In the genomic region with DNA sequence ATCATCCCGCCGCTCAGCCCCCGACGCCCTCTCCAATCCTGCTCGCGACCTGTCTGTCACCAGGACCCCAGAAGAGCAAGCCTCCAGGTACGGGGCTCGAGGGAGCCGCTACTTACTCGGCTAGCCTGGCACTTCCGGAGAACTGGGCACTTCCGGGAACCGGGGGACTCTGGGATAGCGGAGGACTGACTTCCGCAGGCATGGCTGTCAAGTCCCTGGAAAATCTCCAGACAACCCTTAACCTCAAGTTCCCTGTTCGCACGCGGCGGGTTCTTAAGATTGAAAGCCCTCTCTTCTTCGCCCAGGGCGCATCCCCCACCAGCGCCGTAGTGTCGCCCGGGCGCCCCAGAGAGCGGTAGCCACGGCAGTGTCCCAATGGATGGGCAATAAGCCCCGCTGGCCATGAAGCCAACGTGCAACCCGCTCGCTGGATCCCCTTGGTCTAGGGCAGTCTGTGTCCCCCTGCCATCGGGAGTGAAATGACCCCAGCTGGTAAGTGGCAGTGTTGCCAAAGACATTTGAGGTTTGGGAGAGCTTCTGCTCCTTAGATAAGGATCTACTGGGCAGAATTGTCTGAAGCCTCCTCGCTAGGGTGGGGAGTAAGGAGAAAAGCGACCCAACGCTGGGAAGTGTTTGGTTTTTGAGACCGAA, we compare ENCODE assay signal across 8 mouse cellular contexts. TPM values are rescaled to one million over a fixed set of nuclear protein-coding genes. Genes with fewer than 3 reads are reported as not detected.
DNase-seq lines count a peak whose midpoint lies in the region; ATAC-seq and TF ChIP-seq lines count a peak whose summit lies in the region.

A gene (minus strand): TSS at position 153 of the 651 bp plus-strand sequence.
A gene (plus strand): TSS at position 177 of the 651 bp plus-strand sequence.

- peak within 1 kb of the TSS; percentile 69 for H3K27ac ChIP-seq in MEL (ENCODE audit: control insufficient read depth, low read depth, low read length)
- H3K27ac ChIP-seq in cerebellum, adult 2 months (ENCODE audit: insufficient read depth, low read length) = peak within 1 kb of the TSS; percentile 69
- H3K27ac ChIP-seq in lung, embryonic 14.5 days (ENCODE audit: low read depth) = 0 out of 2 replicates have a peak within 1 kb of the TSS, but pooled peaks have one; percentile 22

- peak in 1 of 2 experiments; percentile 15; a peak in 2 of 4 replicates for TF ChIP-seq EP300 in MEL (IDR thresholded peaks at IDR 0.05; ENCODE audit: low read depth in 1 of 2, low read length in 2 of 2)

- H3K9me3 ChIP-seq in MEL (replicated peaks; ENCODE audit: insufficient read depth, low read length) = no peaks in the 10 kb centered on the region
- no peaks in the 10 kb centered on the region for H3K9me3 ChIP-seq in lung, embryonic 14.5 days (ENCODE audit: low read depth, low read length)

- peak within 1 kb of the TSS; percentile 85 for H3K9ac ChIP-seq in MEL (ENCODE audit: control insufficient read depth, low read depth, low read length, poor library complexity, severe bottlenecking)
- H3K9ac ChIP-seq in lung, embryonic 14.5 days = peak within 1 kb of the TSS; percentile 60

- H3K4me3 ChIP-seq in MEL (ENCODE audit: control insufficient read depth in 1 of 2, insufficient read depth in 1 of 2, low read depth in 2 of 2, low read length in 2 of 2) = peak within 1 kb of the TSS; percentile 76 to 78
- H3K4me3 ChIP-seq in cerebellum, adult 2 months (replicated peaks; ENCODE audit: insufficient read depth, low read depth, low read length) = peak within 1 kb of the TSS; percentile 95
- H3K4me3 ChIP-seq in lung, embryonic 14.5 days (ENCODE audit: low read depth, low read length) = peak within 1 kb of the TSS; percentile 66

- peaks cover 1 to 13% of the 10 kb centered on the region in 2 experiments; a peak in 3 of 4 replicates for H3K36me3 ChIP-seq in MEL (ENCODE audit: control insufficient read depth in 1 of 2, insufficient read depth in 2 of 2, low read length in 2 of 2)
- H3K36me3 ChIP-seq in lung, embryonic 14.5 days (ENCODE audit: insufficient read depth) = 0 out of 2 replicates have a peak, but pooled peaks cover 8% of the 10 kb centered on the region

- H3K79me2 ChIP-seq in MEL (ENCODE audit: control insufficient read depth, insufficient read depth, low read length, poor library complexity) = peaks cover 23% of the 10 kb centered on the region

- peak; percentile 79 to 96 for TF ChIP-seq POLR2A in MEL (IDR thresholded peaks at IDR 0.05; ENCODE audit: control insufficient read depth in 1 of 2, insufficient read depth in 1 of 2, low read depth in 1 of 2, low read length in 2 of 2, poor library complexity in 1 of 2)
- peak; percentile 73 for TF ChIP-seq POLR2A in cerebellum, adult 2 months (IDR thresholded peaks at IDR 0.05; ENCODE audit: borderline replicate concordance, insufficient read depth, low read length)

- WGBS in cerebellum, adult 2 months = under 1% methylated on average over 37 of the region's 37 CpGs
- under 1% methylated on average over 37 of the region's 37 CpGs for WGBS in lung, embryonic 14.5 days

- TF ChIP-seq RAD21 in MEL (IDR thresholded peaks at IDR 0.05; ENCODE audit: low read depth, low read length) = no peak

- peaks cover 7 to 9% of the 10 kb centered on the region in 2 experiments for H3K4me1 ChIP-seq in MEL (ENCODE audit: control insufficient read depth in 1 of 2, insufficient read depth in 2 of 2, low read length in 2 of 2)
- no peaks in the 10 kb centered on the region for H3K4me1 ChIP-seq in cerebellum, adult 2 months (ENCODE audit: control insufficient read depth, insufficient read depth, low read length)
- 0 out of 2 replicates have a peak, but pooled peaks cover 3% of the 10 kb centered on the region for H3K4me1 ChIP-seq in lung, embryonic 14.5 days (ENCODE audit: insufficient read depth)

- H3K4me2 ChIP-seq in lung, embryonic 14.5 days = peak within 1 kb of the TSS; percentile 67

- no peak for TF ChIP-seq CTCF in MEL (IDR thresholded peaks at IDR 0.05 in 2 of 3, conservative IDR thresholded peaks at IDR 0.05 in 1 of 3; ENCODE audit: control insufficient read depth in 1 of 3, insufficient read depth in 1 of 3, low read depth in 2 of 3, low read length in 3 of 3, poor library complexity in 1 of 3, severe bottlenecking in 1 of 3)
- no peak for TF ChIP-seq CTCF in cerebellum, adult 2 months (IDR thresholded peaks at IDR 0.05; ENCODE audit: borderline replicate concordance, insufficient read depth, low read depth, low read length)
- no peak for TF ChIP-seq CTCF in lung, embryonic 14.5 days (IDR thresholded peaks at IDR 0.05; ENCODE audit: low read depth)

- peak; percentile 90 for ATAC-seq in lung, embryonic 14.5 days (ENCODE audit: insufficient read depth)
- ATAC-seq in neutrophil, adult 5-6 weeks (ENCODE audit: extremely low read depth, insufficient number of reproducible peaks, low FRiP score, poor library complexity, severe bottlenecking) = peak; percentile 65

- DNase-seq in MEL (ENCODE audit: low read depth, low spot score) = peak; percentile 98
- DNase-seq in cerebellum, adult 2 months = peak; percentile 90 to 93
- peak; percentile 76 for DNase-seq in forelimb bud, embryonic 11.5 days (ENCODE audit: low read depth, low spot score)
- peak; percentile 87 for DNase-seq in heart, postnatal 4 days
- peak; percentile 77 to 88 for DNase-seq in layer of hippocampus, adult 8-10 months (ENCODE audit: low spot score in 2 of 2)
- DNase-seq in lung, embryonic 14.5 days = peak; percentile 91
- peak; percentile 92 for DNase-seq in testis, postnatal 14 days (ENCODE audit: low spot score)

- H3K27me3 ChIP-seq in MEL (ENCODE audit: control insufficient read depth in 1 of 2, insufficient read depth in 2 of 2, low read length in 2 of 2) = no peaks in the 10 kb centered on the region
- no peaks in the 10 kb centered on the region for H3K27me3 ChIP-seq in cerebellum, adult 2 months (ENCODE audit: control insufficient read depth, insufficient read depth, low read length)
- H3K27me3 ChIP-seq in lung, embryonic 14.5 days (ENCODE audit: insufficient read depth, low read length) = no peaks in the 10 kb centered on the region

TF ChIP-seq in MEL, 35 proteins besides CTCF, POLR2A, EP300 and RAD21 (continues in another document):
- TF ChIP-seq TAL1 (IDR thresholded peaks at IDR 0.05; ENCODE audit: low read length) (no peak), POLR2AphosphoS2 (IDR thresholded peaks at IDR 0.05; ENCODE audit: low read length) (peak; percentile 86; the same call in 1 of the 2 replicates), ZC3H11A (IDR thresholded peaks at IDR 0.05; ENCODE audit: low read depth, low read length) (no peak; the same call in 1 of the 2 replicates), ETS1 (IDR thresholded peaks at IDR 0.05; ENCODE audit: low read depth, low read length) (0 out of 2 replicates have a peak, but pooled peaks have one; percentile 35), TCF12 (IDR thresholded peaks at IDR 0.05; ENCODE audit: low read depth, low read length) (peak; percentile 65), RCOR1 (IDR thresholded peaks at IDR 0.05; ENCODE audit: low read depth, low read length) (peak; percentile 55), MEF2A (IDR thresholded peaks at IDR 0.05; ENCODE audit: extremely low read depth, insufficient replicate concordance, low read depth, low read length, poor library complexity, severe bottlenecking) (no peak), GATA1 (IDR thresholded peaks at IDR 0.05; ENCODE audit: low read depth, low read length) (peak; percentile 82), SIN3A (IDR thresholded peaks at IDR 0.05; ENCODE audit: low read length) (peak; percentile 100), HCFC1 (IDR thresholded peaks at IDR 0.05; ENCODE audit: low read depth, low read length) (peak; percentile 95), MAZ (IDR thresholded peaks at IDR 0.05; ENCODE audit: low read depth, low read length) (peak; percentile 80; the same call in 1 of the 2 replicates), MXI1 (IDR thresholded peaks at IDR 0.05; ENCODE audit: low read depth, low read length) (peak; percentile 99), MYC (IDR thresholded peaks at IDR 0.05; ENCODE audit: low read depth, low read length) (peak; percentile 90), NELFE (IDR thresholded peaks at IDR 0.05; ENCODE audit: low read depth, low read length) (peak; percentile 85), GABPA (IDR thresholded peaks at IDR 0.05; ENCODE audit: low read depth, low read length) (0 out of 2 replicates have a peak, but pooled peaks have one; percentile 28), MAX (IDR thresholded peaks at IDR 0.05; ENCODE audit: low read length) (peak; percentile 90), ZMIZ1 (IDR thresholded peaks at IDR 0.05; ENCODE audit: low read depth, low read length) (0 out of 2 replicates have a peak, but pooled peaks have one; percentile 44), TBP (IDR thresholded peaks at IDR 0.05; ENCODE audit: low read depth, low read length) (peak; percentile 81), ELF1 (IDR thresholded peaks at IDR 0.05; ENCODE audit: low read depth, low read length) (peak; percentile 100), CHD1 (IDR thresholded peaks at IDR 0.05; ENCODE audit: low read depth, low read length) (peak; percentile 78; the same call in 1 of the 2 replicates), NRF1 (IDR thresholded peaks at IDR 0.05; ENCODE audit: insufficient read depth, low read depth, low read length, poor library complexity, severe bottlenecking) (0 out of 2 replicates have a peak, but pooled peaks have one; percentile 5), UBTF (IDR thresholded peaks at IDR 0.05; ENCODE audit: borderline replicate concordance, insufficient read depth, low read depth, low read length) (no peak)

RNA-seq across cellular contexts. Expression of the first gene that starts in this region (rescaled TPM):
- 47.2 and 50.4 TPM in 2 replicates for total RNA-seq in MEL (2012; rRNA removed)
- polyA plus RNA-seq in MEL (2012; ENCODE audit: insufficient read depth in 1 of 2, insufficient read length in 2 of 2, low read depth in 1 of 2, low replicate concordance in 2 of 2, missing spikeins in 1 of 2) = 10 to 100 TPM in 1 of 2 experiments, not detected in 1; 38.4 TPM
- 64.3 and 70.8 TPM in 2 replicates for polyA plus RNA-seq in cerebellum, adult 2 months (2012; rRNA removed)
- 10 to 100 TPM; 30.8 to 31.4 TPM for total RNA-seq in heart, postnatal 4 days (2021)
- total RNA-seq in layer of hippocampus, adult 8-10 months (2022) = 10 to 100 TPM; 90.2 to 98.1 (median 95.1) TPM
- polyA plus RNA-seq in lung, embryonic 14.5 days (2014; fragmentation: Nextera tagmentation; extraction: Ambion mirVana) = 34.5 and 35.6 TPM in 2 replicates
- 26.3 and 28.9 TPM in 2 replicates for total RNA-seq in neutrophil, adult 5-6 weeks (2017)

RNA-seq across cellular contexts. Expression of the second gene that starts in this region (rescaled TPM):
- total RNA-seq in MEL (2012; rRNA removed) = 6.6 and 8.5 TPM in 2 replicates
- polyA plus RNA-seq in MEL (2012; ENCODE audit: insufficient read depth in 1 of 2, insufficient read length in 2 of 2, low read depth in 1 of 2, low replicate concordance in 2 of 2, missing spikeins in 1 of 2) = 1 to 10 TPM in 1 of 2 experiments, not detected in 1; 8.8 TPM
- 25.7 and 29.2 TPM in 2 replicates for polyA plus RNA-seq in cerebellum, adult 2 months (2012; rRNA removed)
- 10 to 100 TPM in 1 of 2 experiments, 1 to 10 TPM in 1; 9.0 to 10.6 TPM for total RNA-seq in heart, postnatal 4 days (2021)
- total RNA-seq in layer of hippocampus, adult 8-10 months (2022) = 10 to 100 TPM; 17.9 to 22.0 (median 19.9) TPM
- polyA plus RNA-seq in lung, embryonic 14.5 days (2014; fragmentation: Nextera tagmentation; extraction: Ambion mirVana) = 38.3 and 39.8 TPM in 2 replicates
- total RNA-seq in neutrophil, adult 5-6 weeks (2017) = 1.2 and 1.4 TPM in 2 replicates

Comparison
In these comparisons a context has a peak if more than half of its experiments do, and no peak if none do; other contexts are left out.
1. Peak in every context shown above with its lines: DNase-seq, ATAC-seq, H3K4me3 ChIP-seq and H3K27ac ChIP-seq.